In genomic region chr2:168834771-168835170, GRCm38 (mm10) we compare ENCODE assay signal across 26 mouse cellular contexts.
DNase-seq lines count a peak whose midpoint lies in the region; ATAC-seq and TF ChIP-seq lines count a peak whose summit lies in the region.
"Had no signal": no experiment of that assay in that cellular context is flagged by ENCODE, and none has a peak within 500 bp of the region (broad histone marks: within the 10 kb centered on the region; RNA-seq: fewer than 3 reads in every experiment).

No protein-coding gene starts in this region.

- ATAC-seq in forebrain, postnatal 0 days = no peak
- no peak for ATAC-seq in forebrain, embryonic 15.5 days (replicated peaks)
- no peak for ATAC-seq in intestine, postnatal 0 days
- no peak for ATAC-seq in intestine, embryonic 15.5 days
- no peak for ATAC-seq in activated CD4-positive, CD25-positive, alpha-beta regulatory T cell, adult 4 months
- no peak for ATAC-seq in megakaryocyte, adult 5-6 weeks (ENCODE audit: poor library complexity, severe bottlenecking)
- ATAC-seq: forebrain, embryonic 14.5 days had no signal

- H3K4me2 ChIP-seq in forebrain, postnatal 0 days (ENCODE audit: low read depth) = no peak overlapping the region
- no peak overlapping the region for H3K4me2 ChIP-seq in forebrain, embryonic 15.5 days (replicated peaks)
- no peak overlapping the region for H3K4me2 ChIP-seq in intestine, postnatal 0 days (replicated peaks; ENCODE audit: low read depth)
- H3K4me2 ChIP-seq in intestine, embryonic 15.5 days (replicated peaks) = no peak overlapping the region
- H3K4me2 ChIP-seq: embryonic facial prominence, embryonic 12.5 days; embryonic facial prominence, embryonic 15.5 days; heart, embryonic 12.5 days; heart, embryonic 15.5 days; hindbrain, embryonic 14.5 days had no signal

- 97% methylated on average over 3 of the region's 3 CpGs for WGBS in forebrain, postnatal 0 days
- 94% methylated on average over 3 of the region's 3 CpGs for WGBS in forebrain, embryonic 15.5 days
- 89% methylated on average over 3 of the region's 3 CpGs for WGBS in intestine, postnatal 0 days
- WGBS in intestine, embryonic 15.5 days = 93% methylated on average over 3 of the region's 3 CpGs

- H3K9me3 ChIP-seq in forebrain, postnatal 0 days (ENCODE audit: low read length) = no peaks in the 10 kb centered on the region
- H3K9me3 ChIP-seq in forebrain, embryonic 15.5 days = no peaks in the 10 kb centered on the region
- H3K9me3 ChIP-seq in intestine, postnatal 0 days (ENCODE audit: control insufficient read depth) = no peaks in the 10 kb centered on the region
- no peaks in the 10 kb centered on the region for H3K9me3 ChIP-seq in intestine, embryonic 15.5 days
- H3K9me3 ChIP-seq: embryonic facial prominence, embryonic 12.5 days; embryonic facial prominence, embryonic 15.5 days; heart, embryonic 12.5 days; heart, embryonic 15.5 days; hindbrain, embryonic 10.5 days had no signal

- H3K27me3 ChIP-seq in forebrain, postnatal 0 days (ENCODE audit: insufficient read depth, low read length) = peaks cover 8% of the 10 kb centered on the region
- peaks cover 14% of the 10 kb centered on the region; the same call in 1 of the 2 replicates for H3K27me3 ChIP-seq in forebrain, embryonic 15.5 days
- H3K27me3 ChIP-seq in intestine, postnatal 0 days (replicated peaks; ENCODE audit: control insufficient read depth, insufficient read depth, low read length) = peaks cover 22% of the 10 kb centered on the region; the same call in 1 of the 2 replicates
- H3K27me3 ChIP-seq in intestine, embryonic 15.5 days (replicated peaks) = peaks cover 3% of the 10 kb centered on the region
- H3K27me3 ChIP-seq: embryonic facial prominence, embryonic 12.5 days had no signal

- no peaks in the 10 kb centered on the region for H3K4me1 ChIP-seq in forebrain, postnatal 0 days (ENCODE audit: insufficient read depth)
- H3K4me1 ChIP-seq in forebrain, embryonic 15.5 days = peaks cover 13% of the 10 kb centered on the region
- no peaks in the 10 kb centered on the region for H3K4me1 ChIP-seq in intestine, postnatal 0 days (replicated peaks; ENCODE audit: control insufficient read depth, insufficient read depth, low read length)
- H3K4me1 ChIP-seq in intestine, embryonic 15.5 days (replicated peaks) = peaks cover 6% of the 10 kb centered on the region; the same call in 1 of the 2 replicates

- no peak for DNase-seq in forebrain, postnatal 0 days
- DNase-seq in A20 (ENCODE audit: low read depth, low spot score) (peak; percentile 17), R1 (ENCODE audit: low read depth, low spot score) (peak; percentile 74)
- DNase-seq: adrenal gland, adult 8-10 months; adrenal gland, postnatal 25 days; B cell, adult 2 months; cerebellum, adult 11-12 months; cerebellum, adult 8-10 months; cerebellum, postnatal 14 days; gastrocnemius, postnatal 14 days; heart, adult 18-20 months; heart, postnatal 10 days; heart, postnatal 36 days; kidney, adult 18-20 months had no signal

- H3K27ac ChIP-seq in forebrain, postnatal 0 days (ENCODE audit: low read depth, low read length) = no peak overlapping the region
- no peak overlapping the region for H3K27ac ChIP-seq in forebrain, embryonic 15.5 days (replicated peaks)
- H3K27ac ChIP-seq in intestine, postnatal 0 days (ENCODE audit: low read depth, low read length) = no peak overlapping the region
- no peak overlapping the region for H3K27ac ChIP-seq in intestine, embryonic 15.5 days
- H3K27ac ChIP-seq: embryonic facial prominence, embryonic 12.5 days; embryonic facial prominence, embryonic 15.5 days; heart, embryonic 15.5 days; hindbrain, embryonic 10.5 days; hindbrain, embryonic 14.5 days had no signal

- no peak overlapping the region for H3K9ac ChIP-seq in forebrain, postnatal 0 days
- no peak overlapping the region for H3K9ac ChIP-seq in forebrain, embryonic 15.5 days (replicated peaks)
- H3K9ac ChIP-seq in intestine, postnatal 0 days (ENCODE audit: low read depth, low read length) = no peak overlapping the region
- H3K9ac ChIP-seq in intestine, embryonic 15.5 days = no peak overlapping the region
- H3K9ac ChIP-seq: embryonic facial prominence, embryonic 12.5 days; embryonic facial prominence, embryonic 15.5 days; heart, embryonic 12.5 days; heart, embryonic 15.5 days; hindbrain, embryonic 14.5 days had no signal

- H3K36me3 ChIP-seq in forebrain, postnatal 0 days (ENCODE audit: insufficient read depth) = no peaks in the 10 kb centered on the region
- no peaks in the 10 kb centered on the region for H3K36me3 ChIP-seq in forebrain, embryonic 15.5 days
- no peaks in the 10 kb centered on the region for H3K36me3 ChIP-seq in intestine, postnatal 0 days (ENCODE audit: control insufficient read depth, insufficient read depth)
- H3K36me3 ChIP-seq in intestine, embryonic 15.5 days = no peaks in the 10 kb centered on the region
- H3K36me3 ChIP-seq: embryonic facial prominence, embryonic 12.5 days; embryonic facial prominence, embryonic 15.5 days; heart, embryonic 12.5 days; heart, embryonic 15.5 days; hindbrain, embryonic 10.5 days had no signal

- no peak overlapping the region for H3K4me3 ChIP-seq in forebrain, postnatal 0 days (ENCODE audit: low read depth, low read length)
- no peak overlapping the region for H3K4me3 ChIP-seq in forebrain, embryonic 15.5 days
- no peak overlapping the region for H3K4me3 ChIP-seq in intestine, postnatal 0 days (ENCODE audit: low read depth, low read length)
- no peak overlapping the region for H3K4me3 ChIP-seq in intestine, embryonic 15.5 days (replicated peaks)
- H3K4me3 ChIP-seq: embryonic facial prominence, embryonic 12.5 days; embryonic facial prominence, embryonic 15.5 days; heart, embryonic 12.5 days; heart, embryonic 15.5 days; hindbrain, embryonic 10.5 days had no signal

- peak; percentile 13; the same call in 1 of the 2 replicates for TF ChIP-seq CTCF in forebrain, postnatal 0 days (IDR thresholded peaks at IDR 0.05; ENCODE audit: low read depth)
- peak; percentile 22; the same call in 1 of the 2 replicates for TF ChIP-seq CTCF in intestine, postnatal 0 days (IDR thresholded peaks at IDR 0.05; ENCODE audit: low read depth)
